9 mouse cellular contexts compared by ENCODE assay signal in the genomic region with DNA sequence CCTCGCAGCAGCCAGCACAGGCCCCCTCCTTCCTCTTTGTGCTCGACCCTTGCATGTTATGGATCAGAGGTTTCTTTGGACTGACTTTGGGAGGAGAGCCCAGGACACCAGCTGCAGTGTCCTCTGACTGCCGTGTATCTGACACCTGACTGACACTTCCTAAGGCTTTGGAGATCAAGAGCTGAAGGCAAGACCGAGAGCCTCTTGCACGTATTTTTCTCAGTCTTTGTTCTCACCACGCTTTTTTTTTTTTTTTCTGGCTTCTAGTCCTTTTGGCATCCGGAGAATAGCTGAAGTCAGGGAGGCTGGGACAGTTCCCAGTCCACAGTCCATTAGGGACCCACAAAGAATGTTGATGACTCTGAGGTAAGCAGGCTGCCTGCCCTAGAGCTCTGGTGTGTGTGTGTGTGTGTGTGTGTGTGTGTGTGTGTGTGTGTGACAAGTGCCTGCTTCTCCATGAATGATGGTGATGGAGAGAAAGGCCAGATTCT. TPM values are rescaled to one million over a fixed set of nuclear protein-coding genes. Genes with fewer than 3 reads are reported as not detected.
A peak's percentile ranks its signal among the peaks of the same experiment; 100 is the strongest.
DNase-seq lines count a peak whose midpoint lies in the region; ATAC-seq lines count a peak whose summit lies in the region.
"Had no signal": no experiment of that assay in that cellular context is flagged by ENCODE, and none has a peak within 500 bp of the region (broad histone marks: within the 10 kb centered on the region; RNA-seq: fewer than 3 reads in every experiment).

No protein-coding gene starts in this region.

- no peak overlapping the region for H3K27ac ChIP-seq in forebrain, embryonic 14.5 days (ENCODE audit: low read depth, low read length)
- no peak overlapping the region for H3K27ac ChIP-seq in forebrain, embryonic 12.5 days
- H3K27ac ChIP-seq in heart, embryonic 16.5 days (ENCODE audit: low read length) = peak overlapping the region; percentile 67
- peak overlapping the region; percentile 49; the same call in 1 of the 2 replicates for H3K27ac ChIP-seq in lung, embryonic 16.5 days (ENCODE audit: low read length)
- H3K27ac ChIP-seq: midbrain, embryonic 12.5 days had no signal

- no peaks in the 10 kb centered on the region for H3K27me3 ChIP-seq in forebrain, embryonic 14.5 days (replicated peaks; ENCODE audit: control insufficient read depth, insufficient read depth, low read length)
- H3K27me3 ChIP-seq in forebrain, embryonic 12.5 days = no peaks in the 10 kb centered on the region
- H3K27me3 ChIP-seq in heart, embryonic 16.5 days (ENCODE audit: control insufficient read depth, insufficient read depth, low read length) = no peaks in the 10 kb centered on the region
- H3K27me3 ChIP-seq in lung, embryonic 16.5 days (ENCODE audit: control insufficient read depth, insufficient read depth, low read depth, low read length) = no peaks in the 10 kb centered on the region
- H3K27me3 ChIP-seq: midbrain, embryonic 12.5 days had no signal

- no peak for ATAC-seq in forebrain, embryonic 14.5 days
- no peak for ATAC-seq in forebrain, embryonic 12.5 days (ENCODE audit: low FRiP score)
- ATAC-seq in heart, embryonic 16.5 days (replicated peaks; ENCODE audit: extremely low read depth, insufficient read depth, low FRiP score) = peak; percentile 38; the same call in 1 of the 2 replicates
- ATAC-seq in lung, embryonic 16.5 days (ENCODE audit: low read depth) = 0 out of 2 replicates have a peak, but pooled peaks have one; percentile 30

- no peaks in the 10 kb centered on the region for H3K9me3 ChIP-seq in forebrain, embryonic 14.5 days (replicated peaks; ENCODE audit: control insufficient read depth, low read length)
- H3K9me3 ChIP-seq in forebrain, embryonic 12.5 days = no peaks in the 10 kb centered on the region
- H3K9me3 ChIP-seq in heart, embryonic 16.5 days (replicated peaks; ENCODE audit: control insufficient read depth, low read length) = no peaks in the 10 kb centered on the region
- H3K9me3 ChIP-seq in lung, embryonic 16.5 days (ENCODE audit: control insufficient read depth, low read length) = no peaks in the 10 kb centered on the region
- H3K9me3 ChIP-seq: midbrain, embryonic 12.5 days had no signal

- H3K4me1 ChIP-seq in forebrain, embryonic 14.5 days (ENCODE audit: control insufficient read depth, insufficient read depth, low read length) = 0 out of 2 replicates have a peak, but pooled peaks cover 3% of the 10 kb centered on the region
- H3K4me1 ChIP-seq in forebrain, embryonic 12.5 days = peaks cover 12% of the 10 kb centered on the region
- peaks cover 20% of the 10 kb centered on the region for H3K4me1 ChIP-seq in heart, embryonic 16.5 days (ENCODE audit: control insufficient read depth, insufficient read depth, low read length)
- H3K4me1 ChIP-seq in lung, embryonic 16.5 days (replicated peaks; ENCODE audit: control insufficient read depth, insufficient read depth, low read length) = peaks cover 24% of the 10 kb centered on the region

- H3K4me3 ChIP-seq in forebrain, embryonic 14.5 days (ENCODE audit: low read depth, low read length) = no peak overlapping the region
- no peak overlapping the region for H3K4me3 ChIP-seq in forebrain, embryonic 12.5 days (replicated peaks)
- H3K4me3 ChIP-seq in heart, embryonic 16.5 days (ENCODE audit: low read length) = no peak overlapping the region
- no peak overlapping the region for H3K4me3 ChIP-seq in lung, embryonic 16.5 days (ENCODE audit: low read length)
- H3K4me3 ChIP-seq: midbrain, embryonic 12.5 days had no signal

- no peak overlapping the region for H3K9ac ChIP-seq in forebrain, embryonic 14.5 days (ENCODE audit: low read length)
- no peak overlapping the region for H3K9ac ChIP-seq in forebrain, embryonic 12.5 days
- H3K9ac ChIP-seq in heart, embryonic 16.5 days (ENCODE audit: low read length) = peak overlapping the region; percentile 34
- H3K9ac ChIP-seq in lung, embryonic 16.5 days (ENCODE audit: low read length) = no peak overlapping the region
- H3K9ac ChIP-seq: midbrain, embryonic 12.5 days had no signal

- no peak overlapping the region for H3K4me2 ChIP-seq in forebrain, embryonic 14.5 days (ENCODE audit: low read length)
- H3K4me2 ChIP-seq in forebrain, embryonic 12.5 days = no peak overlapping the region
- no peak overlapping the region for H3K4me2 ChIP-seq in heart, embryonic 16.5 days (ENCODE audit: low read depth, low read length)
- H3K4me2 ChIP-seq in lung, embryonic 16.5 days (ENCODE audit: low read depth, low read length) = no peak overlapping the region
- H3K4me2 ChIP-seq: midbrain, embryonic 12.5 days had no signal

- no peaks in the 10 kb centered on the region for H3K36me3 ChIP-seq in forebrain, embryonic 14.5 days (ENCODE audit: control insufficient read depth, insufficient read depth, low read length)
- no peaks in the 10 kb centered on the region for H3K36me3 ChIP-seq in forebrain, embryonic 12.5 days (replicated peaks)
- H3K36me3 ChIP-seq in heart, embryonic 16.5 days (ENCODE audit: control insufficient read depth, insufficient read depth) = no peaks in the 10 kb centered on the region
- H3K36me3 ChIP-seq in lung, embryonic 16.5 days (ENCODE audit: control insufficient read depth, insufficient read depth, low read length) = no peaks in the 10 kb centered on the region
- H3K36me3 ChIP-seq: midbrain, embryonic 12.5 days had no signal

- peak; percentile 24 for DNase-seq in forebrain, embryonic 14.5 days (ENCODE audit: low spot score)
- DNase-seq in adipocyte (ENCODE audit: low spot score) = peak; percentile 80
- no peak for DNase-seq in right cerebral cortex, postnatal 14 days
- DNase-seq in cerebellum, postnatal 4 days (ENCODE audit: low spot score in 2 of 2) = no peak
- DNase-seq in frontal cortex, adult 2 months (ENCODE audit: extremely low spot score in 1 of 2, low spot score in 1 of 2) = no peak

- 42% methylated on average over 7 of the region's 7 CpGs for WGBS in forebrain, embryonic 14.5 days
- WGBS in forebrain, embryonic 12.5 days = 39% methylated on average over 7 of the region's 7 CpGs
- WGBS in heart, embryonic 16.5 days = 21% methylated on average over 7 of the region's 7 CpGs
- WGBS in lung, embryonic 16.5 days = 24% methylated on average over 7 of the region's 7 CpGs

RNA-seq across cellular contexts. Expression of gene D6Ertd527e, which starts 2.1 kb away (rescaled TPM):
- not detected in 2 replicates for polyA plus RNA-seq in forebrain, embryonic 14.5 days (2014; fragmentation: Nextera tagmentation; extraction: Ambion mirVana)
- 0.19 TPM in 1 of 2 replicates, not detected in the other for polyA plus RNA-seq in forebrain, embryonic 12.5 days (2016; fragmentation: Nextera tagmentation; extraction: Ambion mirVana)
- polyA plus RNA-seq in heart, embryonic 16.5 days (2015; fragmentation: Nextera tagmentation; extraction: Ambion mirVana) = 0.12 and 0.21 TPM in 2 replicates
- 0.28 and 0.38 TPM in 2 replicates for polyA plus RNA-seq in lung, embryonic 16.5 days (2015; fragmentation: Nextera tagmentation; extraction: Ambion mirVana)
- 0.21 and 0.28 TPM in 2 replicates for polyA plus RNA-seq in frontal cortex, adult 2 months (2012; rRNA removed)
- polyA plus RNA-seq: midbrain, embryonic 12.5 days had no signal

RNA-seq across cellular contexts. Expression of gene Gfpt1, which starts 59.8 kb away (rescaled TPM):
- 18.2 and 21.3 TPM in 2 replicates for polyA plus RNA-seq in forebrain, embryonic 14.5 days (2014; fragmentation: Nextera tagmentation; extraction: Ambion mirVana)
- 18.7 and 20.3 TPM in 2 replicates for polyA plus RNA-seq in forebrain, embryonic 12.5 days (2016; fragmentation: Nextera tagmentation; extraction: Ambion mirVana)
- 8.3 and 10.2 TPM in 2 replicates for polyA plus RNA-seq in heart, embryonic 16.5 days (2015; fragmentation: Nextera tagmentation; extraction: Ambion mirVana)
- 24.1 and 24.5 TPM in 2 replicates for polyA plus RNA-seq in lung, embryonic 16.5 days (2015; fragmentation: Nextera tagmentation; extraction: Ambion mirVana)
- polyA plus RNA-seq in frontal cortex, adult 2 months (2012; rRNA removed) = 25.5 and 29.4 TPM in 2 replicates

Comparison
In these comparisons a context has a peak if more than half of its experiments do, and no peak if none do; other contexts are left out.
1. ATAC-seq: peak in heart, embryonic 16.5 days (single experiment) and lung, embryonic 16.5 days (single experiment); none in forebrain, embryonic 14.5 days (single experiment) and forebrain, embryonic 12.5 days (single experiment).
2. DNase-seq: peak in forebrain, embryonic 14.5 days (single experiment) and adipocyte (single experiment); none in right cerebral cortex, postnatal 14 days (single experiment), cerebellum, postnatal 4 days (0 of 2) and frontal cortex, adult 2 months (0 of 2).
3. H3K27ac ChIP-seq: peak in heart, embryonic 16.5 days (single experiment) and lung, embryonic 16.5 days (single experiment); none in forebrain, embryonic 14.5 days (single experiment) and forebrain, embryonic 12.5 days (single experiment).